Mouse (Mus musculus) heart, embryonic 12.5 days (tissue): Measurements from ENCODE around the gene Ptprt. TPM values are rescaled to one million over a fixed set of nuclear protein-coding genes. Genes with fewer than 3 reads are reported as not detected.
"Not testable (repeated sequence)": the region's sequence is repeated elsewhere in the genome, so short reads cannot be mapped to it uniquely, and the experiment has no call there.

Source experiments
- ATAC-seq: fragments of 200-750 bp; cut with Nextera tagmentation; 2 replicates; pipeline ENCODE4 v1.8.0; 2017; ENCODE audit warnings: moderate TSS enrichment, moderate library complexity; ENCODE audit not compliant: insufficient number of reproducible peaks, low FRiP score
- H3K27ac ChIP-seq: fragments of 300-500 bp; sonication (generic); 2 replicates; pipeline ENCODE4 v1.5.1; 2016; ENCODE audit warnings: mild to moderate bottlenecking, moderate library complexity; ENCODE audit not compliant: poor library complexity, severe bottlenecking
- H3K27me3 ChIP-seq: fragments of 300-500 bp; sonication (generic); replicated peaks from 2 replicates; pipeline ENCODE4 v1.6.1; 2016; ENCODE audit warnings: mild to moderate bottlenecking, moderate library complexity
- H3K36me3 ChIP-seq: fragments of 300-500 bp; sonication (generic); 2 replicates; pipeline ENCODE4 v1.6.1; 2016; ENCODE audit warnings: mild to moderate bottlenecking, moderate library complexity
- H3K4me1 ChIP-seq: fragments of 300-500 bp; sonication (generic); replicated peaks from 2 replicates; pipeline ENCODE4 v1.6.1; 2016; ENCODE audit warnings: mild to moderate bottlenecking
- H3K4me2 ChIP-seq: fragments of 300-500 bp; sonication (generic); 2 replicates; pipeline ENCODE4 v1.6.1; 2016; ENCODE audit warnings: mild to moderate bottlenecking, moderate library complexity
- H3K4me3 ChIP-seq: fragments of 300-500 bp; sonication (generic); 2 replicates; pipeline ENCODE4 v1.5.1; 2016; ENCODE audit warnings: mild to moderate bottlenecking
- H3K9ac ChIP-seq: fragments of 300-500 bp; sonication (generic); 2 replicates; pipeline ENCODE4 v1.6.1; 2016; ENCODE audit warnings: mild to moderate bottlenecking, moderate library complexity
- H3K9me3 ChIP-seq: fragments of 300-500 bp; sonication (generic); replicated peaks from 2 replicates; pipeline ENCODE4 v1.6.1; 2016; ENCODE audit warnings: mild to moderate bottlenecking, moderate library complexity
- WGBS: fragments of 180-500 bp; shearing (Covaris S2); methylation state at CpG from one replicate; pipeline ENCODE4 v1.1.7; 2016; 5-methylcytosine and 5-hydroxymethylcytosine counted together
- polyA plus RNA-seq: library from polyadenylated mRNA; unstranded; fragments of >200 nt; fragmentation: Nextera tagmentation; extraction: Ambion mirVana; gene quantifications from 2 replicates; pipeline ENCODE4 v1.2.1, GENCODE M21; 2016

Gene Ptprt
- polyA plus RNA-seq, 1 experiment from 2014 or later = 0.55 TPM

- Histone ChIP-seq H3K4me2 (no peak overlapping the region), H3K36me3 (no peaks in the 10 kb centered on the region), H3K27me3 (no peaks in the 10 kb centered on the region), H3K27ac (no peak overlapping the region), H3K4me3 (no peak overlapping the region), H3K9me3 (no peaks in the 10 kb centered on the region), H3K4me1 (no peaks in the 10 kb centered on the region), H3K9ac (no peak overlapping the region)
- WGBS = 74% methylated on average over 7 of the region's 7 CpGs
- no peak for ATAC-seq
Observed at GRCm38 (mm10) chr2:161534151-161534550, 1126.8 kb downstream of the Ptprt start.

- no peaks in the 10 kb centered on the region for H3K9me3 ChIP-seq
- no peak overlapping the region for H3K4me3 ChIP-seq
- H3K9ac ChIP-seq = no peak overlapping the region
- H3K4me2 ChIP-seq = no peak overlapping the region
- ATAC-seq = no peak
- no peaks in the 10 kb centered on the region for H3K27me3 ChIP-seq
- H3K36me3 ChIP-seq = no peaks in the 10 kb centered on the region
- 74% methylated on average over 1 of the region's 1 CpGs for WGBS
- no peak overlapping the region for H3K27ac ChIP-seq
- no peaks in the 10 kb centered on the region for H3K4me1 ChIP-seq
Observed at GRCm38 (mm10) chr2:161527192-161527591, 1133.8 kb downstream of the Ptprt start.

GRCm38 (mm10) chr2:161519671-161520070, 1141.3 kb downstream of the Ptprt start:
- ATAC-seq = no peak
- no peaks in the 10 kb centered on the region for H3K4me1 ChIP-seq
- H3K27me3 ChIP-seq = no peaks in the 10 kb centered on the region
- no peak overlapping the region for H3K9ac ChIP-seq
- no peaks in the 10 kb centered on the region for H3K9me3 ChIP-seq
- no peaks in the 10 kb centered on the region for H3K36me3 ChIP-seq
- 52% methylated on average over 2 of the region's 2 CpGs for WGBS
- no peak overlapping the region for H3K4me3 ChIP-seq
- no peak overlapping the region for H3K4me2 ChIP-seq
- H3K27ac ChIP-seq = no peak overlapping the region

- Histone ChIP-seq H3K9me3 (no peaks in the 10 kb centered on the region), H3K4me3 (no peak overlapping the region), H3K27ac (no peak overlapping the region), H3K36me3 (no peaks in the 10 kb centered on the region), H3K27me3 (no peaks in the 10 kb centered on the region), H3K4me2 (no peak overlapping the region), H3K9ac (no peak overlapping the region), H3K4me1 (no peaks in the 10 kb centered on the region)
- 46% methylated on average over 5 of the region's 5 CpGs for WGBS
- no peak for ATAC-seq
Observed at GRCm38 (mm10) chr2:161516921-161517320, 1144.0 kb downstream of the Ptprt start.

- Histone ChIP-seq H3K4me1 (peaks cover 5% of the 10 kb centered on the region; the same call in 1 of the 2 replicates), H3K27me3 (no peaks in the 10 kb centered on the region), H3K9me3 (no peaks in the 10 kb centered on the region), H3K9ac (no peak overlapping the region), H3K4me3 (no peak overlapping the region), H3K36me3 (no peaks in the 10 kb centered on the region), H3K4me2 (no peak overlapping the region), H3K27ac (no peak overlapping the region)
- no peak for ATAC-seq
- 73% methylated on average over 1 of the region's 1 CpGs for WGBS
Observed at GRCm38 (mm10) chr2:161513256-161513655, 1147.7 kb downstream of the Ptprt start.

GRCm38 (mm10) chr2:161511880-161512570, 1148.9 kb downstream of the Ptprt start:
- not testable (repeated sequence) for H3K36me3 ChIP-seq, H3K9me3 ChIP-seq, H3K4me3 ChIP-seq, H3K9ac ChIP-seq, H3K4me1 ChIP-seq, H3K27me3 ChIP-seq, H3K27ac ChIP-seq, H3K4me2 ChIP-seq
- WGBS = 18% methylated on average over 6 of the region's 15 CpGs
- peak; percentile 63 for ATAC-seq

GRCm38 (mm10) chr2:161511101-161511759, 1149.7 kb downstream of the Ptprt start:
- WGBS = 33% methylated on average over 8 of the region's 8 CpGs
- peak overlapping the region; percentile 18; the same call in 1 of the 2 replicates for H3K9ac ChIP-seq

GRCm38 (mm10) chr2:161499097-161499899, 1161.6 kb downstream of the Ptprt start:
- H3K4me3 ChIP-seq = peak overlapping the region; percentile 24
- H3K27ac ChIP-seq = no peak overlapping the region
- peak overlapping the region; percentile 64 for H3K4me2 ChIP-seq
- H3K36me3 ChIP-seq = no peaks in the 10 kb centered on the region
- peaks cover 11% of the 10 kb centered on the region; the same call in 1 of the 2 replicates for H3K4me1 ChIP-seq
- H3K27me3 ChIP-seq = peaks cover 4% of the 10 kb centered on the region; the same call in 1 of the 2 replicates
- ATAC-seq = no peak
- H3K9me3 ChIP-seq = no peaks in the 10 kb centered on the region
- WGBS = 9% methylated on average over 13 of the region's 13 CpGs
- no peak overlapping the region; the same call in 1 of the 2 replicates for H3K9ac ChIP-seq

More at GRCm38 (mm10) chr2:161511101-161511759, 1149.7 kb downstream of the Ptprt start:
- peak overlapping the region; percentile 52 for H3K4me3 ChIP-seq
- no peaks in the 10 kb centered on the region for H3K9me3 ChIP-seq
- H3K27me3 ChIP-seq = no peaks in the 10 kb centered on the region
- peak overlapping the region; percentile 64 for H3K4me2 ChIP-seq
- no peak overlapping the region for H3K27ac ChIP-seq
- H3K36me3 ChIP-seq = no peaks in the 10 kb centered on the region
- H3K4me1 ChIP-seq = peaks cover 5% of the 10 kb centered on the region; the same call in 1 of the 2 replicates
- ATAC-seq = no peak

- Histone ChIP-seq H3K4me2 (peak overlapping the region; percentile 64), H3K4me1 (peaks cover 11% of the 10 kb centered on the region; the same call in 1 of the 2 replicates), H3K36me3 (no peaks in the 10 kb centered on the region), H3K9me3 (no peaks in the 10 kb centered on the region), H3K27me3 (peaks cover 4% of the 10 kb centered on the region; the same call in 1 of the 2 replicates), H3K27ac (no peak overlapping the region), H3K4me3 (peak overlapping the region; percentile 24), H3K9ac (no peak overlapping the region; the same call in 1 of the 2 replicates)
- WGBS = 18% methylated on average over 13 of the region's 13 CpGs
- ATAC-seq = no peak
Observed at GRCm38 (mm10) chr2:161498449-161499096, 1162.4 kb downstream of the Ptprt start.

GRCm38 (mm10) chr2:161481741-161482140, 1179.2 kb downstream of the Ptprt start:
- Histone ChIP-seq H3K9me3 (no peaks in the 10 kb centered on the region), H3K27me3 (no peaks in the 10 kb centered on the region), H3K36me3 (no peaks in the 10 kb centered on the region), H3K27ac (no peak overlapping the region), H3K9ac (no peak overlapping the region), H3K4me3 (no peak overlapping the region), H3K4me1 (no peaks in the 10 kb centered on the region), H3K4me2 (no peak overlapping the region)
- ATAC-seq = no peak
- WGBS = 75% methylated on average over 1 of the region's 1 CpGs
